Mouse (Mus musculus) heart, postnatal 0 days (tissue): ENCODE measurements around the gene Slc44a3. TPM values are rescaled to one million over a fixed set of nuclear protein-coding genes. Genes with fewer than 3 reads are reported as not detected.

ENCODE experiments used
- ATAC-seq: fragments of 200-750 bp; cut with Nextera tagmentation; 2 replicates; pipeline ENCODE4 v1.8.0; 2017; ENCODE audit warnings: low read depth, moderate number of reproducible peaks, moderate library complexity; ENCODE audit not compliant: insufficient read depth
- DNase-seq: peaks from one replicate; pipeline ENCODE4 v3.0.0-alpha.2; 2016; ENCODE audit warnings: low spot score
- H3K27ac ChIP-seq: fragments of 300-500 bp; sonication (generic); 2 replicates; pipeline ENCODE4 v1.5.1; 2014; ENCODE audit warnings: low read depth, mild to moderate bottlenecking
- H3K27me3 ChIP-seq: fragments of 300-500 bp; sonication (generic); 2 replicates; pipeline ENCODE4 v1.6.1; 2014; ENCODE audit warnings: low read length, mixed read lengths; ENCODE audit not compliant: control insufficient read depth, insufficient read depth
- H3K36me3 ChIP-seq: fragments of 300-500 bp; sonication (generic); replicated peaks from 2 replicates; pipeline ENCODE4 v1.6.1; 2014; ENCODE audit warnings: low read length, mixed read lengths; ENCODE audit not compliant: control insufficient read depth, insufficient read depth
- H3K4me1 ChIP-seq: fragments of 300-500 bp; sonication (generic); 2 replicates; pipeline ENCODE4 v1.6.1; 2014; ENCODE audit warnings: antibody characterized with exemption; ENCODE audit not compliant: control insufficient read depth, insufficient read depth
- H3K4me2 ChIP-seq: fragments of 300-500 bp; sonication (generic); 2 replicates; pipeline ENCODE4 v1.6.1; 2014; ENCODE audit warnings: low read depth, mild to moderate bottlenecking, low read length, moderate library complexity
- H3K4me3 ChIP-seq: fragments of 300-500 bp; sonication (generic); 2 replicates; pipeline ENCODE4 v1.5.1; 2014; ENCODE audit warnings: low read depth, low read length
- H3K9ac ChIP-seq: fragments of 300-500 bp; sonication (generic); replicated peaks from 2 replicates; pipeline ENCODE4 v1.6.1; 2014; ENCODE audit warnings: low read depth, low read length, mixed read lengths
- H3K9me3 ChIP-seq: fragments of 300-500 bp; sonication (generic); replicated peaks from 2 replicates; pipeline ENCODE4 v1.6.1; 2016; ENCODE audit warnings: low read length; ENCODE audit not compliant: control insufficient read depth
- CTCF ChIP-seq: IDR thresholded peaks from 2 replicates; pipeline ENCODE4 v1.5.1; 2016; ENCODE audit warnings: antibody characterized with exemption, control low read depth, low read depth
- EP300 ChIP-seq: IDR thresholded peaks from 2 replicates; pipeline ENCODE4 v1.6.1; 2016; ENCODE audit warnings: antibody characterized with exemption, low read depth
- WGBS: fragments of 180-500 bp; shearing (Covaris S2); extraction: QIAGEN DNeasy Blood & Tissue Kit; methylation state at CpG from one replicate; pipeline ENCODE4 v1.1.7; 2014; 5-methylcytosine and 5-hydroxymethylcytosine counted together
- polyA plus RNA-seq: library from polyadenylated mRNA; unstranded; fragments of >200 nt; fragmentation: Nextera tagmentation; extraction: Ambion mirVana; gene quantifications from 2 replicates; pipeline ENCODE4 v1.2.1, GENCODE M21; 2015
- total RNA-seq: library from RNA; depleted of rRNA; stranded (reverse); fragments of >200 nt; gene quantifications from 2 replicates; pipeline ENCODE4 v1.2.3, GENCODE M21; 2014; ENCODE audit warnings: low replicate concordance

The Slc44a3 gene
- total and polyA plus RNA-seq, 2 experiments from 2014 or later, result 0.79 to 6.0 TPM

- DNase-seq (no peak), ATAC-seq (no peak)
- Histone ChIP-seq H3K4me2 (no peak overlapping the region), H3K27me3 (no peaks in the 10 kb centered on the region), H3K36me3 (0 out of 2 replicates have a peak, but pooled peaks cover 8% of the 10 kb centered on the region), H3K27ac (no peak overlapping the region), H3K4me1 (peaks cover 8% of the 10 kb centered on the region; the same call in 1 of the 2 replicates), H3K4me3 (no peak overlapping the region), H3K9ac (no peak overlapping the region), H3K9me3 (no peaks in the 10 kb centered on the region)
- TF ChIP-seq CTCF (no peak), EP300 (no peak)
- WGBS, result 72% methylated on average over 7 of the region's 7 CpGs
Measured at GRCm38 (mm10) chr3:121464733-121465305, 67.4 kb downstream of the Slc44a3 start.

GRCm38 (mm10) chr3:121462782-121463181 is 69.4 kb downstream of the Slc44a3 start:
- Histone ChIP-seq H3K4me1 (no peaks in the 10 kb centered on the region), H3K27me3 (no peaks in the 10 kb centered on the region), H3K4me2 (no peak overlapping the region), H3K9ac (no peak overlapping the region), H3K36me3 (peaks cover 17% of the 10 kb centered on the region), H3K4me3 (no peak overlapping the region), H3K9me3 (no peaks in the 10 kb centered on the region), H3K27ac (no peak overlapping the region)
- WGBS, result 93% methylated on average over 3 of the region's 3 CpGs
- TF ChIP-seq EP300, result no peak
- no peak for TF ChIP-seq CTCF
- ATAC-seq, result no peak
- DNase-seq, result no peak

- 93% methylated on average over 13 of the region's 13 CpGs for WGBS
- Histone ChIP-seq H3K27me3 (no peaks in the 10 kb centered on the region), H3K36me3 (peaks cover 30% of the 10 kb centered on the region), H3K4me3 (no peak overlapping the region), H3K9me3 (no peaks in the 10 kb centered on the region), H3K9ac (no peak overlapping the region), H3K27ac (no peak overlapping the region), H3K4me1 (no peaks in the 10 kb centered on the region), H3K4me2 (no peak overlapping the region)
- no peak for DNase-seq
- TF ChIP-seq CTCF (no peak), EP300 (no peak)
- ATAC-seq, result no peak
Measured at GRCm38 (mm10) chr3:121461477-121461876, 70.7 kb downstream of the Slc44a3 start.

DNA sequence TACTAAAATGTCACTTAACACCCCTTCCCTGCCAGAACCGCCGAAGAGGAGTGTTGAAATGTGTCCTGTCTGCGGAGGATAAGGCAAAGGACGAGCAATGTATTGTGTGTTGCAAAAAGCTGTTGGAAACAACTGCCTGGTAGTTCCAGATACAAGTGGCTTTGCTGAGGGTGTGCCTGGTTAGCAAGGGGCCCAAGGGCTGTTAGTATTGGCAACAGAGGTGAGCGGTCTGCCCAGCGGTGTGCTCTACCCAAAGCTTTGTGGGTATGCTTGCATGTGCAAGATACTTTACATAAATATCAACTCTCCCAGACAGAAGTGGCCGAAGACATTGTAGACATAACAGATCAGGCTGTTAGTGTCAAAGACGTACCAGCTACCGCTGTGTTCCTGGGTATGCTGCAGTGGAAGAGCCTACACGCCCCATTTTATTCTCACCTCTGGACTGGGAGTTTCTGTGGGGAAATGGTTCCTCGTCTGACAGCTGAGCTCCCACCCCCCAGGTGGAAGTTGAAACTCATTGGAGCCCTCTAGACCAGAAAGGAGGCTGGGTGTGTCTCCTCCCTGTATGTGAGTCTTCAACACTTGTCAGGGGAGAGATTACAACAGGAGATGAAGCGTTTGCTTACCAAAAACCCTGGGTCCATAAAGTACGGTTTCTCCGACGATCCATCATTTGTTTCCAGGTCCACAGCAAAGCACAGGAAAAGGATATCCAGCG is 71.6 kb downstream of the Slc44a3 start:
- peaks cover 38% of the 10 kb centered on the region for H3K36me3 ChIP-seq
- no peak for ATAC-seq
- H3K4me3 ChIP-seq, result no peak overlapping the region
- no peak for TF ChIP-seq EP300
- no peak for TF ChIP-seq CTCF
- no peaks in the 10 kb centered on the region for H3K9me3 ChIP-seq
- no peak overlapping the region for H3K9ac ChIP-seq
- no peaks in the 10 kb centered on the region for H3K27me3 ChIP-seq
- H3K4me1 ChIP-seq, result no peaks in the 10 kb centered on the region
- WGBS, result 66% methylated on average over 16 of the region's 16 CpGs
- H3K4me2 ChIP-seq, result no peak overlapping the region
- no peak overlapping the region for H3K27ac ChIP-seq
- no peak for DNase-seq

DNA sequence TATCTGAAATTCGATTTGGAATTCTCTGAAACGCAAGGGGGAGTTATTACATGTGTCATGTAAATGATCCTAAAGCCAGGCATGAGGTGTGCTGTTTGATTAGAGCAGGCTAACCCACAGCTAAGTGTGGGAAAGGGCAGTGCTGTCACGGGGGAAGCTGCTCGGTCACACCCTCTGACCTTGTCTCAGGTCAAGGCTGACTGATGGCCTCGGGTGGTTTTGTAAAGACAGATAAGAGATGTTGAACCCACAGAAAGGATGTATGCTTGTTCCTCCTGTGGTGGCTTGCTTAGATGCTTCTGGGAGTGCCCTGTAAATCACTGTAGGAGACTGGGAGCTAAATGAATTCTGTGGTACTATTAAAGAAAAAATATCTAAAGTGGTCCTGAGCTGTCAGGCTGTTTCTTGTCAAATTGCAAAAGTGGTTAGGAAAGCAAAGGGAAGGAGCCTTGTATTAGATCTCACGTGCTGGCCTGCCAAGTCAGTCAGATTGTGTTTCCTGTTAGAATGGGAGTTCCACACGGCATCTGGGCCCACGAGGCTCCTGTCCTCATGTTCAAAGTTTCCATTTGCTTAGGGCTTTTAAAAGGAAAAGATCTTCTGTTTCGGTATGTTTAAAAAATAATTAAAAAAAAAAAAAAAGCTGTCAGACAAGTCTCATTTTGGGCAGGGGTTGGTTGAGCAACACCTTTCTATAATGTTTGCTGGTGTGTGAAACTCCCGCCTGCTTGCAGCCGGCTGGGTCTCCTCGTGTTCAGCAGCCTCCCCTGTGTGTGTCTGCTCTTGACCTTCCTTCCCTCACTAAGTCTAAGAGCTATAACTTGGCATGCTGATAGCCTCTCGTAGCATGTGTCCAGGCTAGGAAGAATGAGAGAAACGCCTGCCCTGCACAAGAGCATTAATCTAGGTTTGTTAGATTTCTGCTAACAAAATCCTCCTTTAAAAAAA is 73.4 kb downstream of the Slc44a3 start:
- H3K9ac ChIP-seq, result no peak overlapping the region
- H3K4me1 ChIP-seq, result no peaks in the 10 kb centered on the region
- 56% methylated on average over 14 of the region's 14 CpGs for WGBS
- no peak for ATAC-seq
- H3K4me3 ChIP-seq, result no peak overlapping the region
- DNase-seq, result no peak
- no peak overlapping the region for H3K4me2 ChIP-seq
- H3K27me3 ChIP-seq, result no peaks in the 10 kb centered on the region
- no peak overlapping the region for H3K27ac ChIP-seq
- no peaks in the 10 kb centered on the region for H3K9me3 ChIP-seq
- no peak for TF ChIP-seq EP300
- TF ChIP-seq CTCF, result no peak
- H3K36me3 ChIP-seq, result peaks cover 52% of the 10 kb centered on the region
